Mouse (Mus musculus): Measurements from ENCODE around the gene Rhot1. TPM values are rescaled to one million over a fixed set of nuclear protein-coding genes. Genes with fewer than 3 reads are reported as not detected.
A peak's percentile ranks its signal among the peaks of the same experiment; 100 is the strongest.
"Not testable (repeated sequence)": the region's sequence is repeated elsewhere in the genome, so short reads cannot be mapped to it uniquely, and the experiment has no call there.

Gene Rhot1
- polyA plus RNA-seq, 1 experiment from 2014 or later = 24.6 TPM

DNA sequence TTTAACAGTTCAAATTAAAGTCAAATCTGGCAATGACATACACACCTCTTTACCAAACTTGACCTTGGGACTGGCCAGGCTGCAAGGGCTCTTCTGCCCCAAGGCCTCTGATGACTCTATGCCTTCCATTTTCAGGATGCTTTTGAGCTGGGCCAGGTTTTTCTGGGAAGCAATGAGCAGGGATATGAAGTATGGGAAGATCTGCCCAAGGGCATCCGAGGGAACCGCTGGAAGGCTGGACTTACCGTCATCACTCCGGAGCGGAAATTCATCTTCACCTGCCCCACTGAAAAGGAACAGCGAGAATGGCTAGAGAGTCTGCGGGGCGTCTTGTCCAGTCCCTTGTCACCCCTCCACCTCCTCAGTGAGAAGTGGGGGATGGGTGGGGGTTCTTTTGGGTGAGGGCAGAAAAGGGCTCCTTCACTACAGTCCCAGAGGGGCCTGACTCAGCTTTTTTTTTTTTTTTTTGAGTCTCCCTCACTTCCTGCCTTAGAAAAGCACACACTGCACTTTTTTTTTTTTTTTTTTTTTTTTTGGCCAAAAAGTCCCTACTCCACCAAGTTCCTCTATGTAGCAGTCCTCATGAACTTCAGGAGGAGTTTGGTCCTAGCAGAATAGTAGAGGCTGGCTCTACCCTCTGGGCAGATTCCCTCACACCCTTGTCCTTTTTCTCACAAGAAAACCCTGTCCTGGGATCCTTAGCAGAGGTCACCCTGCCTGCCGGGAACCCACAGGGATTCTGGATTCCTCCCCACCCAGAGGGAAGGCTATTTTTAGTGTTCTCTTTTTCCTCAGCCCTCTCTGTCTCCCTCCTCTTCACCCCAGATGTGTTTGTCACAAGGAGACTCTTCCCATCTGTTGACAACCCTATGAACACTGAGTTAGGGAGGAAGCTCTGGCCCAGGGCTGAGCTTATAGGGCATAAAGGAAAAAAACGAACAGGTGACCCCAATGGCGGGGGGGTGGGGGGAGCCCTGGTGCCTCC is 31.6 kb upstream of the Rhot1 start:
- Histone ChIP-seq H3K9ac (replicated peaks) (no peak overlapping the region), H3K27me3 (ENCODE audit: insufficient read depth, low read length) (no peaks in the 10 kb centered on the region), H3K27ac (ENCODE audit: low read depth) (peak overlapping the region; percentile 57; the same call in 1 of the 2 replicates), H3K9me3 (ENCODE audit: low read length) (no peaks in the 10 kb centered on the region), H3K4me2 (ENCODE audit: low read depth, low read length) (no peak overlapping the region), H3K4me3 (ENCODE audit: low read depth, low read length) (no peak overlapping the region), H3K4me1 (ENCODE audit: insufficient read depth) (peaks cover 11% of the 10 kb centered on the region), H3K36me3 (replicated peaks; ENCODE audit: insufficient read depth, low read length) (0 out of 2 replicates have a peak, but pooled peaks cover 3% of the 10 kb centered on the region)
- TF ChIP-seq CTCF (IDR thresholded peaks at IDR 0.05; ENCODE audit: low read depth) (no peak), EP300 (IDR thresholded peaks at IDR 0.05; ENCODE audit: low read depth) (no peak)
- WGBS (ENCODE audit: insufficient replicate concordance) = 58% methylated on average over 11 of the region's 11 CpGs
- ATAC-seq = no peak
- no peak for DNase-seq

DNA sequence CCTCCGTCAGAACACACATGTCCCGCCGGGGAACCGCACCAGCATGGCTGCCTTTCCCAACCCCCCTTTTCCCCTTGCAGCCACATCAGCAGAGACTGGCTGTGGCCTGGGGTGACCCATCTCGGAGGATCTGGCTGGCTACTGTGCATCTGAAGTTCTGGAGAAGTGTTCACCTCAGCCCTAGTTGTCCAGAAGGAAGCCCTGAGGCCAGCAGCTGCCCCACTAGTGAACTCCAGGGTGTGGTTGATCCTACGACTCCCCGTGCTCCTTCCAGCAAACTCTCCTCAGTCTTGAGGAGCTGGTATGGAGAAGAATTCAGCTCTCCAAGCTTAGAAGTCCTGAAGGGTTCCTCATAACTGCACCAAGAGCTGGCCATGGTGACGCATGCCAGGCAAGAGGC is 30.5 kb upstream of the Rhot1 start:
- no peaks in the 10 kb centered on the region for H3K27me3 ChIP-seq (ENCODE audit: insufficient read depth, low read length)
- H3K9me3 ChIP-seq (ENCODE audit: low read length) = no peaks in the 10 kb centered on the region
- TF ChIP-seq CTCF (IDR thresholded peaks at IDR 0.05; ENCODE audit: low read depth) (no peak), EP300 (IDR thresholded peaks at IDR 0.05; ENCODE audit: low read depth) (no peak)
- H3K4me3 ChIP-seq (ENCODE audit: low read depth, low read length) = no peak overlapping the region
- DNase-seq (no peak), ATAC-seq (no peak)
- no peak overlapping the region for H3K27ac ChIP-seq (ENCODE audit: low read depth)
- WGBS (ENCODE audit: insufficient replicate concordance) = 81% methylated on average over 8 of the region's 8 CpGs
- H3K4me2 ChIP-seq (ENCODE audit: low read depth, low read length) = no peak overlapping the region
- 0 out of 2 replicates have a peak, but pooled peaks cover 3% of the 10 kb centered on the region for H3K36me3 ChIP-seq (replicated peaks; ENCODE audit: insufficient read depth, low read length)
- H3K4me1 ChIP-seq (ENCODE audit: insufficient read depth) = peaks cover 4% of the 10 kb centered on the region
- no peak overlapping the region for H3K9ac ChIP-seq (replicated peaks)

GRCm38 (mm10) chr11:80181021-80181749 is 27.6 kb upstream of the Rhot1 start:
- DNase-seq (no peak), ATAC-seq (no peak)
- Histone ChIP-seq H3K4me2 (ENCODE audit: low read depth, low read length) (no peak overlapping the region), H3K36me3 (replicated peaks; ENCODE audit: insufficient read depth, low read length) (0 out of 2 replicates have a peak, but pooled peaks cover 3% of the 10 kb centered on the region), H3K4me1 (ENCODE audit: insufficient read depth) (no peaks in the 10 kb centered on the region), H3K27ac (ENCODE audit: low read depth) (no peak overlapping the region), H3K9me3 (ENCODE audit: low read length) (no peaks in the 10 kb centered on the region), H3K4me3 (ENCODE audit: low read depth, low read length) (no peak overlapping the region), H3K9ac (replicated peaks) (no peak overlapping the region), H3K27me3 (ENCODE audit: insufficient read depth, low read length) (no peaks in the 10 kb centered on the region)
- 68% methylated on average over 5 of the region's 5 CpGs for WGBS (ENCODE audit: insufficient replicate concordance)
- TF ChIP-seq CTCF (IDR thresholded peaks at IDR 0.05; ENCODE audit: low read depth) (peak; percentile 23; the same call in 1 of the 2 replicates), EP300 (IDR thresholded peaks at IDR 0.05; ENCODE audit: low read depth) (no peak)

DNA sequence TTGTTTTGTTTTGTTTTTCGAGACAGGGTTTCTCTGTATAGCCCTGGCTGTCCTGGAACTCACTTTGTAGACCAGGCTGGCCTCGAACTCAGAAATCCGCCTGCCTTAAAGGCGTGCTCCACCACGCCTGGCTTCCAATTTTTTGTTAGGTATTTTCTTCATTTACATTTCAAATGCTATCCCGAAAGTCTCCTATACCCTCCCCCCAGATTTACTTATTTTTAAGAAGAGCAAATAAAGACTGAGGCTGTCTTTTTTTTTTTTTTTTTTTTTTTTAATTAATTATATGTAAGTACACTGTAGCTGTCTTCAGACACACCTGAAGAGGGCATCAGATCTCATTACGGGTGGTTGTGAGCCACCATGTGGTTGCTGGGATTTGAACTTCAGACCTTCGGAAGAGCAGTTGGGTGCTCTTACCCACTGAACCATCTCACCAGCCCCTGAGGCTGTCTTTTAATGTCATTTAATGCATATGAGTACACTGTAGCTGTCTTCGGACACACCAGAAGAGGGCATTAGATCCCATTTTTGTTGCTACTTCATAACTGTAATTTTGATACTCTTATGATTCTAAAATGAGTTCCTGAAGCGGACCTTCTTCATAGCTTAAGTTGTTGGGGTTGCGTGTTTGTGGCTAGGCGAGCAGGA is 25.6 kb upstream of the Rhot1 start:
- peak; percentile 49 for TF ChIP-seq CTCF (IDR thresholded peaks at IDR 0.05; ENCODE audit: low read depth)
- ATAC-seq = peak; percentile 73
- H3K9me3 ChIP-seq (ENCODE audit: low read length); H3K27me3 ChIP-seq (ENCODE audit: insufficient read depth, low read length); DNase-seq; H3K36me3 ChIP-seq (replicated peaks; ENCODE audit: insufficient read depth, low read length); H3K4me1 ChIP-seq (ENCODE audit: insufficient read depth): not testable (repeated sequence)
- peak overlapping the region; percentile 95 for H3K4me3 ChIP-seq (ENCODE audit: low read depth, low read length)
- peak overlapping the region; percentile 98 for H3K9ac ChIP-seq (replicated peaks)
- 40% methylated on average over 11 of the region's 12 CpGs for WGBS (ENCODE audit: insufficient replicate concordance)
- peak overlapping the region; percentile 94 for H3K27ac ChIP-seq (ENCODE audit: low read depth)
- H3K4me2 ChIP-seq (ENCODE audit: low read depth, low read length) = peak overlapping the region; percentile 81

DNA sequence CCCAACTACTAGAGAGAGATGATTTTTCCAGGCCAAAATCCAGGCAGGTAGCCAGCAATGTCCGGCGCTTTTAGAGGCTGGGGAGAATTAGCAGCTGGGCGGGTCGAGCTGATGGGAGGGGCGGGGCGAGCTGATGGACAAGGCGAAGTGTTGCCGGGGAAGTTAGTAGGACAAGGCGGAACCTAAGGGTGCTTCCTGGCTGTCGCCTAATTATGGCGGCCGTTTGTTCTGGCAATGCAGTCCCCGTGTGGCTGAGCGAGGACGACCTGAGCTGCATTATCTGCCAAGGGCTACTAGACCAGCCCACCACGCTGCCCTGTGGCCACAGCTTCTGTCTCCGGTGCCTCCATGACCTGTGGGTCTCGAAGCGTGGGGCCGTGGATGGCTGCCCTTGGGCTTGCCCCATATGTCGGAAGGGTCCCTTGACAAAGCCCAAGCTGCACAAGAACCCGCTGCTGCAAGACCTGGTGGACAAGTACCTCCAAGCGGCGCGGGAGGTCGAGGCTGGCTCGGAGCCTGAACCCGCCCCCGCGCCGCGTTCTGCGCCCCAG is 25.0 kb upstream of the Rhot1 start, which contains the start of gene Rnf135:
Gene Rnf135 (plus strand): TSS at position 147 of the 551 bp plus-strand sequence.
- no peaks in the 10 kb centered on the region for H3K4me1 ChIP-seq (ENCODE audit: insufficient read depth)
- DNase-seq (peak; percentile 92), ATAC-seq (peak; percentile 95)
- H3K27ac ChIP-seq (ENCODE audit: low read depth) = peak within 1 kb of the TSS; percentile 94
- no peaks in the 10 kb centered on the region for H3K36me3 ChIP-seq (replicated peaks; ENCODE audit: insufficient read depth, low read length)
- peak within 1 kb of the TSS; percentile 98 for H3K9ac ChIP-seq (replicated peaks)
- no peaks in the 10 kb centered on the region for H3K9me3 ChIP-seq (ENCODE audit: low read length)
- no peak for TF ChIP-seq CTCF (IDR thresholded peaks at IDR 0.05; ENCODE audit: low read depth)
- TF ChIP-seq EP300 (IDR thresholded peaks at IDR 0.05; ENCODE audit: low read depth) = no peak
- no peaks in the 10 kb centered on the region for H3K27me3 ChIP-seq (ENCODE audit: insufficient read depth, low read length)
- under 1% methylated on average over 33 of the region's 33 CpGs for WGBS (ENCODE audit: insufficient replicate concordance)
- H3K4me3 ChIP-seq (ENCODE audit: low read depth, low read length) = peak within 1 kb of the TSS; percentile 95
- peak within 1 kb of the TSS; percentile 81 for H3K4me2 ChIP-seq (ENCODE audit: low read depth, low read length)
